Mouse (Mus musculus): ENCODE measurements around the gene Cd47.

- TF ChIP-seq CTCF (IDR thresholded peaks at IDR 0.05; ENCODE audit: borderline replicate concordance, control insufficient read depth, extremely low read depth, insufficient read depth, low read length, poor library complexity), result no peak
- TF ChIP-seq POLR2A (IDR thresholded peaks at IDR 0.05; ENCODE audit: control insufficient read depth, extremely low read depth, insufficient read depth, low read length, poor library complexity), result no peak
Observed at GRCm38 (mm10) chr16:49955325-49955724, 155.0 kb downstream of the Cd47 start.

All from thymus, adult 2 months (tissue).